Mouse (Mus musculus): ENCODE results near the gene Nr1i3. TPM values are rescaled to one million over a fixed set of nuclear protein-coding genes. Genes with fewer than 3 reads are reported as not detected.

Gene Nr1i3
- polyA plus RNA-seq, 1 experiment from 2014 or later = 2.4 TPM

DNA sequence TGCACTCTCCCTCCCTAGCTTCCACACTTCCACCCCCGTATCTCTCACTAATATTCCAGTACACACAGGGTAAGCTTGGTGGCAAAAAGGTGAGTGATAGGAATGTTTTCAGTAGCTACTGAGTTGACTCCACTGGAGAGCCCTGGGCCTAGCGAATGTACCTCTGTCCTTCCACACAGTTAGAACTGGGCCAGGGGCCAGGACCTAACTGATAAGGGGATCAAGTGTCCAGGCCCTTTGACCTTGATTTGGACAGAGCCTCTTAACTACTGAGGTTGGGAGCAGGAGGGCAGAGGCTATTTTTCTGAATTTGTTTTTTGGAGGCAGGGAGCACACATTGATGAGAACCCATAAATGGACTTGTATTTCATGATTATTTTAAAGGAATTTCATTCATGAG is 10.0 kb downstream of the Nr1i3 start:
- H3K4me1 ChIP-seq (ENCODE audit: control insufficient read depth, low read depth, low read length) = peaks cover 19% of the 10 kb centered on the region

DNA sequence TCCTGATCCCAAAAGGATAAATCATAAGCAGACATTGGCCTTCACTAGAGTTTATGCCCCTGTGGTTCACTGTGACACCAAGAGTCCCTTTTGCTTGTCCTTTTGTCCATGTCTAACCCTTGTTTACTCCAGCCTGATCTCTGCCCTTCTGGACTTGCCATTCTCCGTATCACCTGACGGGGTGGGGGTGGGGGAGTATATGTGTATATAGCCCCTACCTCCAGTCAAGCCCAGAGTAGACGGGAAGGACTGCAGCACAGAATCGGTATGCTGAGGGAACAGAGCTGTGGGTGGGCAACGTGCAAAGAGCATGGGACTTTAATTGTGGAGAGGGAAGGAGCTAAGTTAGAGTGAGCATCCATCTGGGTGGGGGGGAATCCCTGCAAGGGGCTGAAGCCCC is 11.1 kb downstream of the Nr1i3 start, which contains the start of gene Apoa2:
Gene Apoa2 (plus strand): TSS at position 198 of the 400 bp plus-strand sequence.
- Histone ChIP-seq H3K27ac (ENCODE audit: low read length) (peak within 1 kb of the TSS; percentile 79), H3K36me3 (ENCODE audit: control insufficient read depth, insufficient read depth) (no peaks in the 10 kb centered on the region), H3K9ac (ENCODE audit: low read depth, low read length) (peak within 1 kb of the TSS; percentile 32), H3K9me3 (replicated peaks; ENCODE audit: control insufficient read depth, low read length) (no peaks in the 10 kb centered on the region), H3K4me1 (ENCODE audit: control insufficient read depth, low read depth, low read length) (peaks cover 19% of the 10 kb centered on the region), H3K27me3 (ENCODE audit: control insufficient read depth, insufficient read depth, low read depth, low read length) (no peaks in the 10 kb centered on the region), H3K4me3 (ENCODE audit: low read depth, low read length) (peak within 1 kb of the TSS; percentile 51), H3K4me2 (ENCODE audit: low read depth, low read length) (peak within 1 kb of the TSS; percentile 38; the same call in 1 of the 2 replicates)
- 69% methylated on average over 5 of the region's 5 CpGs for WGBS (ENCODE audit: insufficient replicate concordance)
- peak; percentile 24 for ATAC-seq (ENCODE audit: low read depth)

More for the DNA sequence above, 10.0 kb downstream of the Nr1i3 start:
- Histone ChIP-seq H3K9ac (ENCODE audit: low read depth, low read length) (no peak overlapping the region), H3K27me3 (ENCODE audit: control insufficient read depth, insufficient read depth, low read depth, low read length) (no peaks in the 10 kb centered on the region), H3K27ac (ENCODE audit: low read length) (peak overlapping the region; percentile 90), H3K36me3 (ENCODE audit: control insufficient read depth, insufficient read depth) (no peaks in the 10 kb centered on the region), H3K4me3 (ENCODE audit: low read depth, low read length) (no peak overlapping the region), H3K9me3 (replicated peaks; ENCODE audit: control insufficient read depth, low read length) (no peaks in the 10 kb centered on the region), H3K4me2 (ENCODE audit: low read depth, low read length) (no peak overlapping the region)
- ATAC-seq (ENCODE audit: low read depth) = peak; percentile 45
- WGBS (ENCODE audit: insufficient replicate concordance) = 63% methylated on average over 2 of the region's 2 CpGs

DNA sequence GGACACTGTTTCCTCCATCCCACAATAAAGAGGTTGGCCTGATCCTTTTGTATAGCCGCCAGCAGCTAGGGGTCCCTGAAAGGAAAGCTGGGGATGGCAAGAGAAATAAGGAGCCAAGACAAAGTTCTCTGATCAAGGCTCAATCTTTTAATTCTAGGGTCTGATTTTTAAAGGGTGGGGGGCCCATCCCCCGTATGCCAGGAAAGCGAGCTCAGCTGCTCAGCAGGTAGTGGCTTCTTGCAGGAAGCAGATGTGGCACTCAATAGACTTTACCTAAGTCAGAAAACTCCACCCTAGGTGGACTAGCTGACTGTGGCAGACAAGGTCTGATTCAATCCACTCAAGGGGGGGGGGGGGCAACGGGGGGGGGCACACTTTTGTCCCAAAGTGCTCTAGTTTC is 13.0 kb downstream of the Nr1i3 start:
- Histone ChIP-seq H3K4me1 (ENCODE audit: control insufficient read depth, low read depth, low read length) (peaks cover 10% of the 10 kb centered on the region), H3K4me2 (ENCODE audit: low read depth, low read length) (peak overlapping the region; percentile 35; the same call in 1 of the 2 replicates), H3K36me3 (ENCODE audit: control insufficient read depth, insufficient read depth) (no peaks in the 10 kb centered on the region), H3K9me3 (replicated peaks; ENCODE audit: control insufficient read depth, low read length) (no peaks in the 10 kb centered on the region), H3K4me3 (ENCODE audit: low read depth, low read length) (peak overlapping the region; percentile 51), H3K9ac (ENCODE audit: low read depth, low read length) (no peak overlapping the region), H3K27ac (ENCODE audit: low read length) (peak overlapping the region; percentile 69; the same call in 1 of the 2 replicates), H3K27me3 (ENCODE audit: control insufficient read depth, insufficient read depth, low read depth, low read length) (no peaks in the 10 kb centered on the region)
- no peak for ATAC-seq (ENCODE audit: low read depth)
- 44% methylated on average over 4 of the region's 4 CpGs for WGBS (ENCODE audit: insufficient replicate concordance)

DNA sequence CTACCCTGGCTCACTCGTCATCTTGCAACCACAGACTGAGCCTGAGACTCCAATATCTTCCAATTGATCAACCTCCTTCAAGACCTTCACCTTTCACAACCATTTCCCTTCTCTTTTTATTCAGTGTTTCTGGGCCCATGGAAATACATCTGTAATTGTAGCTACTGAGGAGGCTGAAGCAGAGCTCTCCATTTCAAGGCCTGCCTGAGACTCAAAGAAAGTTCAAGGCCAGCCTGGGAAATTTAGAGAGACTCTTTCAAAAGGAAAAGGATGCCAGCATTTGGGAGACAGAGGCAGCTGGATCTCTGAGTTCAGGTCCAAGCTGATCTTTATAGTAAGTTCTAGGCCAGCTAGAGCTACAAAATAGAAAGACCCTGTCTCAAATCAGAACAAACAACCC is 14.1 kb downstream of the Nr1i3 start:
- H3K27me3 ChIP-seq (ENCODE audit: control insufficient read depth, insufficient read depth, low read depth, low read length) = no peaks in the 10 kb centered on the region
- H3K9ac ChIP-seq (ENCODE audit: low read depth, low read length) = no peak overlapping the region
- WGBS (ENCODE audit: insufficient replicate concordance) = 18% methylated on average over 1 of the region's 1 CpGs
- no peak overlapping the region for H3K27ac ChIP-seq (ENCODE audit: low read length)
- no peak overlapping the region for H3K4me2 ChIP-seq (ENCODE audit: low read depth, low read length)
- H3K9me3 ChIP-seq (replicated peaks; ENCODE audit: control insufficient read depth, low read length) = no peaks in the 10 kb centered on the region
- H3K4me1 ChIP-seq (ENCODE audit: control insufficient read depth, low read depth, low read length) = peaks cover 14% of the 10 kb centered on the region
- H3K4me3 ChIP-seq (ENCODE audit: low read depth, low read length) = no peak overlapping the region
- no peak for ATAC-seq (ENCODE audit: low read depth)
- no peaks in the 10 kb centered on the region for H3K36me3 ChIP-seq (ENCODE audit: control insufficient read depth, insufficient read depth)

DNA sequence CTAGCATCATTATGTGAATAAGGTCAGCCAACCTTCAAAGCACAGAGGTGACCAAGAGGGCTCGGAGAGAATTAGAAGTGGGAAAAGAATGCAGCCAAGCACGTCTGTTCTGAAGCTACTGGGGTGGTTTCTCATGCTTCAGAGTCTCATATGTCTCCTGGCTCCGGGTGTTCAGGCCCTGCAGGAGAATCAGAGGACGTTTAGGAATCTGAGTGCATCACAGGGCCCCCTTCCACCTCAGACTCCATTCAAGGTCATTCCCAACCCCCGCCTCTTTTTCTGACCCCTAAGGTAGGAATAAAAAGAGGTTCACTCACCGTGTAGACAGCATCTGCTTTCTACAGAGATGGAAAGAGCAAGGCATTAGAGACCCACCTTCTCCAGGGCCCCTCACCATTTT is 16.0 kb downstream of the Nr1i3 start:
- H3K9ac ChIP-seq (ENCODE audit: low read depth, low read length) = no peak overlapping the region
- no peak overlapping the region for H3K4me2 ChIP-seq (ENCODE audit: low read depth, low read length)
- peaks cover 21% of the 10 kb centered on the region for H3K4me1 ChIP-seq (ENCODE audit: control insufficient read depth, low read depth, low read length)
- H3K36me3 ChIP-seq (ENCODE audit: control insufficient read depth, insufficient read depth) = no peaks in the 10 kb centered on the region
- H3K9me3 ChIP-seq (replicated peaks; ENCODE audit: control insufficient read depth, low read length) = no peaks in the 10 kb centered on the region
- no peaks in the 10 kb centered on the region for H3K27me3 ChIP-seq (ENCODE audit: control insufficient read depth, insufficient read depth, low read depth, low read length)
- no peak overlapping the region for H3K27ac ChIP-seq (ENCODE audit: low read length)
- 65% methylated on average over 6 of the region's 6 CpGs for WGBS (ENCODE audit: insufficient replicate concordance)
- no peak for ATAC-seq (ENCODE audit: low read depth)
- H3K4me3 ChIP-seq (ENCODE audit: low read depth, low read length) = no peak overlapping the region

DNA sequence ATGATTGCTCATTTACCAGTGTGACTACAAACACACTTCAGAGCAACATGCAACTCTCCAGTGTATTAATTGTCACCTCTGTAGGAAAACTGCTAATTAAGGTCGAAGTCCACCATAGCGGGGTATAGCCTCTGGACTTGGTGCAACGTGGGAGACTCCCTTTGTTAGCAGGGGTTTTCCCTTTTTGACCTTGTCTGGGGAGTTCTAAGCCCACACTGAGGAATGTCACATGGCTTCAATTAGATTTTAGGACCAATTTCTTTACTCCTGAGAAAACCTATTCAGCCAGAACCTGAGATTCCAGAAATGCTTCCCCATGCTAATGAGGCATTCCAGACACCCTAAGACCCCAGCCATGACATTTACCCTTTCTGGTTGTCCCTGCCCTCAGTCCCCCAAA is 16.4 kb downstream of the Nr1i3 start:
- Histone ChIP-seq H3K27me3 (ENCODE audit: control insufficient read depth, insufficient read depth, low read depth, low read length) (no peaks in the 10 kb centered on the region), H3K4me2 (ENCODE audit: low read depth, low read length) (no peak overlapping the region), H3K9me3 (replicated peaks; ENCODE audit: control insufficient read depth, low read length) (no peaks in the 10 kb centered on the region), H3K9ac (ENCODE audit: low read depth, low read length) (no peak overlapping the region), H3K4me1 (ENCODE audit: control insufficient read depth, low read depth, low read length) (peaks cover 21% of the 10 kb centered on the region), H3K4me3 (ENCODE audit: low read depth, low read length) (no peak overlapping the region), H3K36me3 (ENCODE audit: control insufficient read depth, insufficient read depth) (no peaks in the 10 kb centered on the region), H3K27ac (ENCODE audit: low read length) (no peak overlapping the region)
- ATAC-seq (ENCODE audit: low read depth) = no peak
- 69% methylated on average over 3 of the region's 3 CpGs for WGBS (ENCODE audit: insufficient replicate concordance)

DNA sequence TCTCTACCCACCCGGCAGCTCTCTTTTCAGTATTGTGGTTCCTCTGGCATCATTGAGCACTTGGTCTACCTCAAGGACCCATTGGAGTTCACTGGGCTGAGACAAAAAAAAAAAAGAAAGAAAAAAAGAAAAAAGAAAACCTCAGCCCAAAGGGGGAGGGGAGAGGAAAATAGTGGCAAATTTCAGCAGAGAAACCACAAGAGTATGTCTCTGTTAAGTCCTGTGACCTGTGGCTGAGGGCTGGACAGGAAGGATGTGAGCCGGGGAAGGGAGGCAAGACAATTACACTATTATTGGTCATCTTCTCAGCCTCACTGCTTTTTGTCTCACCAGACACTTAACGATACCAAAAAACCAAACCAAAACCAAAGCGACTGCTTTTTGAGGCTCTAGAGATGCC is 18.1 kb downstream of the Nr1i3 start:
- Histone ChIP-seq H3K27ac (ENCODE audit: low read length) (no peak overlapping the region; the same call in 1 of the 2 replicates), H3K4me1 (ENCODE audit: control insufficient read depth, low read depth, low read length) (peaks cover 21% of the 10 kb centered on the region), H3K4me3 (ENCODE audit: low read depth, low read length) (peak overlapping the region; percentile 47), H3K4me2 (ENCODE audit: low read depth, low read length) (0 out of 2 replicates have a peak overlapping the region, but pooled peaks have one; percentile 26), H3K9ac (ENCODE audit: low read depth, low read length) (no peak overlapping the region), H3K36me3 (ENCODE audit: control insufficient read depth, insufficient read depth) (peaks cover 7% of the 10 kb centered on the region), H3K27me3 (ENCODE audit: control insufficient read depth, insufficient read depth, low read depth, low read length) (no peaks in the 10 kb centered on the region), H3K9me3 (replicated peaks; ENCODE audit: control insufficient read depth, low read length) (no peaks in the 10 kb centered on the region)
- WGBS (ENCODE audit: insufficient replicate concordance) = 35% methylated on average over 4 of the region's 4 CpGs
- no peak for ATAC-seq (ENCODE audit: low read depth)

DNA sequence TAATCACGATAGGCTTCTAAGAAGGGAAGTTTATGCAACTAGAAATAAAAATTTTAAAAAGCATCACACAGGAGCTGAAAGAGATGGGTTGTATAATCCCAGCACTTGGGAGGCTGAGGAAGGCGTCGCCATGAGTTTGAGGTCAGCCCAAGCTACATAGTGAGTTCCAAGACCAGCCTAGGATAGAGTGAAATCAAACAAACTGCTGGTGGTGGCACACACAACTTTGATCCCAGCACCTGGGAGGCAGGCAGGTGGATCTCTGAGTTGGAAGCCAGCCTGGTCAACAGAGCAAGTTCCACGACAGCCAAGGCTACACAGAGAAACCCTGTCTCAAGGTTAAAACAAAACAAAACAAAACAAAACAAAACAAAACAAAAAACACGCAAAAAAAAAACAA is 18.6 kb downstream of the Nr1i3 start:
- Histone ChIP-seq H3K9me3 (replicated peaks; ENCODE audit: control insufficient read depth, low read length) (no peaks in the 10 kb centered on the region), H3K27ac (ENCODE audit: low read length) (peak overlapping the region; percentile 61; the same call in 1 of the 2 replicates), H3K4me1 (ENCODE audit: control insufficient read depth, low read depth, low read length) (peaks cover 21% of the 10 kb centered on the region), H3K36me3 (ENCODE audit: control insufficient read depth, insufficient read depth) (peaks cover 10% of the 10 kb centered on the region), H3K4me2 (ENCODE audit: low read depth, low read length) (peak overlapping the region; percentile 26; the same call in 1 of the 2 replicates), H3K9ac (ENCODE audit: low read depth, low read length) (no peak overlapping the region; the same call in 1 of the 2 replicates), H3K4me3 (ENCODE audit: low read depth, low read length) (peak overlapping the region; percentile 47), H3K27me3 (ENCODE audit: control insufficient read depth, insufficient read depth, low read depth, low read length) (no peaks in the 10 kb centered on the region)
- 0 out of 2 replicates have a peak, but pooled peaks have one; percentile 17 for ATAC-seq (ENCODE audit: low read depth)
- 52% methylated on average over 5 of the region's 5 CpGs for WGBS (ENCODE audit: insufficient replicate concordance)

DNA sequence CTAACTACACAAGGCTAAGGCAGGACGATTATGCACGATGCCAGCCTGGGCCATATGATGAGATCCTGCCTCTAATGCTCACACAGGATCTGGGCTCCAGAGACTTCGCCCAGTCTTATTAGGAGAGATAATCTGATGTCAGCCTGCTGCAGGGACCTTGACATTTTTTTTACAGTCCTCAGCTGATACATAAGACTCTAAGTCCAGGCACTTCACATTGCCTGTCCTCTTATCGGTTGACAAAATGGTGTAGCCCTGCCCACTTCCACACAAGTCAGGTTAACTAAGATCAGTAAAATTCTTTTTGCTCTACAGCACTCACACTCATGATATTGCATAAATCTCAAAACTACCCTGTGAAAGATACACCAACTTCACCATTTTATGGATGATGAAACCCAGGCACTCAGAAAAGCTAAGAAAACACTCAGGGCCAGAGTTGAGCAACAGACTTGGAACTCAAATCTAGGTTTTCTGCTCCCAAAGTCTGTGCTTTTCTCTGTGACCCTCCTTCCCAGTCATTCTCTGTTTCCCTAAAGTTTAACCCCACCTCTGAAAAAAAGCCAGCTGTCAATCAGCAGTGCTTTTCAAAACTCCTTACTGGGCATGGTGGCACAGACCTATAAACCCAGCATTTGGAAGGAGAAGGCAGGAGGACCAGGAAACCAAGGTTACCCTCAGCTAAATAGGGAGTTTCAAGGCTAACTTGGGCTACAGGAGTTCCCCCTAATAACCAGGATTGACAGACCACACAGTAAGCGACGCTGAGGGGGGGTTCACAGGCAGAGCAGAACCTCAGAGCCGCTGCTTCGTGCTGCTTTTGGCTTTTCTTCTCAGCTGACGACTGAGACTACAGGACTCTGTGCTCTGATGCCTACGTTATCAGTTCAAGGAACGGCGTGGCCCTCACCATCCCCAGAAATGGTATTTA is 19.3 kb downstream of the Nr1i3 start:
- Histone ChIP-seq H3K36me3 (ENCODE audit: control insufficient read depth, insufficient read depth) (peaks cover 13% of the 10 kb centered on the region), H3K4me1 (ENCODE audit: control insufficient read depth, low read depth, low read length) (peaks cover 24% of the 10 kb centered on the region), H3K4me2 (ENCODE audit: low read depth, low read length) (peak overlapping the region; percentile 26; the same call in 1 of the 2 replicates), H3K9ac (ENCODE audit: low read depth, low read length) (peak overlapping the region; percentile 16; the same call in 1 of the 2 replicates), H3K27me3 (ENCODE audit: control insufficient read depth, insufficient read depth, low read depth, low read length) (no peaks in the 10 kb centered on the region), H3K4me3 (ENCODE audit: low read depth, low read length) (peak overlapping the region; percentile 47), H3K9me3 (replicated peaks; ENCODE audit: control insufficient read depth, low read length) (no peaks in the 10 kb centered on the region), H3K27ac (ENCODE audit: low read length) (peak overlapping the region; percentile 61)
- WGBS (ENCODE audit: insufficient replicate concordance) = 35% methylated on average over 12 of the region's 12 CpGs
- no peak; the same call in 1 of the 2 replicates for ATAC-seq (ENCODE audit: low read depth)
